Mouse (Mus musculus): ENCODE data around the gene Itga7.

DNA sequence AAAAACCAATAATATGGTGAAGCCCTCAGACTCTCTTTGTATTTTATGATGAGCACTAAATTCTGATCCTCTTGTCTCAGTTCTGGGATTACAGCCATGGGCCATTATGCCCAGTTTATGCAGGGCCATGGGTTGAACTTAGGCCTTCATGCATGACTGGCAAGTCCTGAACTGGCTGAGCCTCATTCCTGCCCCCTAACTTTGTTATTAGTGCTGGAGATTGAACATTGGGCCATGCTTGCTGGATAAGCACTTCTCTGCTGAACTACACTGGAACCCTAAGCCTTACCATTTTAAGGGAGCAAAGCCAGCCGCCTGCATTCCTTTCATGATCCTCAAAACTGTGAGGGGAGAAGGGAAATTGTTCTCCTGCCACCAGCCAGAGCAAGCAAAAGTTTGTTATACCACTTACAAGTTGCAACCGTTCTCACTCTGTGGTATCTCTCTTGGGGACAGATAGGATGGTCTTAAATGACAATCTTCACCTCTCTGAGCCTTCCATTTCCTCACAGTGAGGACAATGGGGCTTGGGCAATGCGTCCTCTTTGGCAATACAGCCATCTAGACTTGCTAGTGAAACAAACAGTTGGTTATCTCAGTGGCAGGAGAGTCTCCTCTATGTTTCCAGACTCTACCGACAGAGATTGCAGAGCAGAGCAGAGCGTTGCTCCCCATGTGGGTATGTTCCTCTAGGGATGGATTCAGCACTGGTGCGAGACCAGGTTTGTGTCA is 33.7 kb upstream of the Itga7 start:
- no peak for TF ChIP-seq POLR2A (IDR thresholded peaks at IDR 0.05; ENCODE audit: borderline replicate concordance, control insufficient read depth, low read depth, low read length)
- TF ChIP-seq CTCF (IDR thresholded peaks at IDR 0.05; ENCODE audit: control insufficient read depth, insufficient read depth, low read length) = no peak
